Mouse (Mus musculus) ES-E14 (cell line): ENCODE measurements around the gene Gm21954.

Experiments
- HCFC1 ChIP-seq: IDR thresholded peaks from 2 replicates; pipeline ENCODE4 v1.6.1; 2012; ENCODE audit warnings: low read length, inconsistent platforms, borderline replicate concordance; ENCODE audit not compliant: insufficient read depth
- MAFK ChIP-seq: IDR thresholded peaks from 2 replicates; pipeline ENCODE4 v1.6.1; 2014; ENCODE audit warnings: mild to moderate bottlenecking, low read depth, low read length, inconsistent platforms; ENCODE audit not compliant: insufficient read depth
- ZC3H11A ChIP-seq: IDR thresholded peaks from 2 replicates; pipeline ENCODE4 v1.6.1; 2012; ENCODE audit warnings: low read depth, mild to moderate bottlenecking, inconsistent platforms, low read length, borderline replicate concordance

- no peak for TF ChIP-seq MAFK
- no peak for TF ChIP-seq ZC3H11A
- no peak for TF ChIP-seq HCFC1
Observed at GRCm38 (mm10) chr3:55451877-55452276, 20.1 kb downstream of the Gm21954 start.
